In the genomic region with DNA sequence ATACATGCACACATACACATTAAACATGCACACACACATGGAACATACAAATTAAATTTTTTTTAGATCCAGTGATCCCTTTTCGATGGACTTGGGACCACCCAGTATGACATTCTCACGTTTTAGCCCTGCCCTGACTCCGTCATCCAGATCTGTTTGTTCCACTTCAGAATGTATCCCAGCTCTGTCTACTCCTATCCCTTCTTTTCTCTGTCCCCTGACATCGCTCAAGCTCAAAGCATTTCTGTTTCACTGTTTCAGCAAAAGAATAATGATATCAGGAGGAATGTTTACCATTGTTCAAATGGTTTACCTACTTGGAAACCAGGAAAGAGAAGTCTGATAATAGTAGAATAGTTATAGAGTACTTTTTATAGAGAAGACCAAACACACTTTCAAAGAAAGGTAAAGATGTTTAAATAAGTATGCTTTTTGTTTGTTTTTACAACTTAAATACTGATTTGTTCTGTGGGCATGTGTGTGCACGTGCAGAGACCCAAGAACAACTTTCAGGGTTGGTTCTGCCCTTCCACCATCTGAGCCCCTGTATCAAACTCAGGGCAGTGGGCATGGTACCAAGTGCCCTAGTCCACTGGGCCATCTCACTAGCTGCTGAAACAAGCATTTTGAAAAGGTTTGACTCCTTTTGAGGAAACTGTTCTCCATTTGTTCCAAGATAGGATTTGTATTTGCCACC, we compare ENCODE assay signal across 19 mouse cellular contexts.
DNase-seq lines count a peak whose midpoint lies in the region; ATAC-seq and TF ChIP-seq lines count a peak whose summit lies in the region.
"Had no signal": no experiment of that assay in that cellular context is flagged by ENCODE, and none has a peak within 500 bp of the region (broad histone marks: within the 10 kb centered on the region; RNA-seq: fewer than 3 reads in every experiment).

No protein-coding gene starts in this region.

- TF ChIP-seq CTCF in stomach, postnatal 0 days (IDR thresholded peaks at IDR 0.05; ENCODE audit: low read depth), result no peak

- no peak overlapping the region for H3K27ac ChIP-seq in stomach, embryonic 14.5 days (ENCODE audit: low read length)
- peak overlapping the region; percentile 72 for H3K27ac ChIP-seq in stomach, embryonic 15.5 days
- H3K27ac ChIP-seq in stomach, postnatal 0 days (replicated peaks), result peak overlapping the region; percentile 53; the same call in 1 of the 2 replicates
- H3K27ac ChIP-seq: embryonic facial prominence, embryonic 10.5 days; embryonic facial prominence, embryonic 12.5 days; forebrain, embryonic 13.5 days; forebrain, embryonic 15.5 days had no signal

- no peak overlapping the region for H3K4me2 ChIP-seq in stomach, embryonic 14.5 days (replicated peaks; ENCODE audit: low read depth, low read length)
- H3K4me2 ChIP-seq in stomach, embryonic 15.5 days, result no peak overlapping the region
- no peak overlapping the region for H3K4me2 ChIP-seq in stomach, postnatal 0 days (replicated peaks; ENCODE audit: low read depth)
- H3K4me2 ChIP-seq: embryonic facial prominence, embryonic 12.5 days; forebrain, embryonic 13.5 days; forebrain, embryonic 15.5 days had no signal

- TF ChIP-seq EP300 in stomach, postnatal 0 days (optimal IDR thresholded peaks at IDR 0.05), result no peak

- no peaks in the 10 kb centered on the region for H3K4me1 ChIP-seq in stomach, embryonic 14.5 days (ENCODE audit: control insufficient read depth, insufficient read depth, low read length)
- no peaks in the 10 kb centered on the region for H3K4me1 ChIP-seq in stomach, embryonic 15.5 days
- no peaks in the 10 kb centered on the region for H3K4me1 ChIP-seq in stomach, postnatal 0 days (replicated peaks; ENCODE audit: control insufficient read depth, insufficient read depth)
- H3K4me1 ChIP-seq: embryonic facial prominence, embryonic 12.5 days; forebrain, embryonic 13.5 days; forebrain, embryonic 15.5 days had no signal

- no peaks in the 10 kb centered on the region for H3K36me3 ChIP-seq in stomach, embryonic 14.5 days (ENCODE audit: control insufficient read depth, insufficient read depth, low read length)
- H3K36me3 ChIP-seq in stomach, embryonic 15.5 days, result no peaks in the 10 kb centered on the region
- no peaks in the 10 kb centered on the region for H3K36me3 ChIP-seq in stomach, postnatal 0 days (ENCODE audit: control insufficient read depth, insufficient read depth, low read length)
- H3K36me3 ChIP-seq: embryonic facial prominence, embryonic 10.5 days; embryonic facial prominence, embryonic 12.5 days; forebrain, embryonic 15.5 days had no signal

- H3K9me3 ChIP-seq in stomach, embryonic 14.5 days (ENCODE audit: control insufficient read depth, low read depth, low read length), result no peaks in the 10 kb centered on the region
- no peaks in the 10 kb centered on the region for H3K9me3 ChIP-seq in stomach, embryonic 15.5 days
- no peaks in the 10 kb centered on the region for H3K9me3 ChIP-seq in stomach, postnatal 0 days (ENCODE audit: control insufficient read depth, low read length)
- H3K9me3 ChIP-seq: embryonic facial prominence, embryonic 10.5 days; embryonic facial prominence, embryonic 12.5 days; forebrain, embryonic 13.5 days; forebrain, embryonic 15.5 days had no signal

- WGBS in stomach, embryonic 14.5 days, result 62% methylated on average over 5 of the region's 5 CpGs
- WGBS in stomach, embryonic 15.5 days, result 58% methylated on average over 5 of the region's 5 CpGs
- WGBS in stomach, postnatal 0 days, result 48% methylated on average over 5 of the region's 5 CpGs

- ATAC-seq in stomach, embryonic 14.5 days (ENCODE audit: insufficient number of reproducible peaks, insufficient read depth, low FRiP score, low read depth), result peak; percentile 74
- ATAC-seq in stomach, embryonic 15.5 days (ENCODE audit: insufficient read depth, low FRiP score, low read depth), result peak; percentile 81
- ATAC-seq in stomach, postnatal 0 days (ENCODE audit: low FRiP score, low TSS enrichment), result peak; percentile 53; the same call in 1 of the 2 replicates
- ATAC-seq: activated CD4-positive, CD25-positive, alpha-beta regulatory T cell, adult 4 months; forebrain, embryonic 13.5 days; forebrain, embryonic 15.5 days; forebrain, postnatal 0 days had no signal

- H3K27me3 ChIP-seq in stomach, embryonic 14.5 days (ENCODE audit: control insufficient read depth, insufficient read depth, low read length), result no peaks in the 10 kb centered on the region
- no peaks in the 10 kb centered on the region for H3K27me3 ChIP-seq in stomach, embryonic 15.5 days (replicated peaks)
- no peaks in the 10 kb centered on the region for H3K27me3 ChIP-seq in stomach, postnatal 0 days (ENCODE audit: control insufficient read depth, insufficient read depth, low read length)
- H3K27me3 ChIP-seq: embryonic facial prominence, embryonic 12.5 days; forebrain, embryonic 13.5 days; forebrain, embryonic 15.5 days had no signal

- H3K4me3 ChIP-seq in stomach, embryonic 14.5 days (ENCODE audit: low read depth, low read length), result no peak overlapping the region
- no peak overlapping the region for H3K4me3 ChIP-seq in stomach, embryonic 15.5 days (replicated peaks)
- no peak overlapping the region for H3K4me3 ChIP-seq in stomach, postnatal 0 days (ENCODE audit: low read depth, low read length)
- H3K4me3 ChIP-seq: embryonic facial prominence, embryonic 10.5 days; embryonic facial prominence, embryonic 12.5 days; forebrain, embryonic 13.5 days; forebrain, embryonic 15.5 days had no signal

- no peak overlapping the region for H3K9ac ChIP-seq in stomach, embryonic 14.5 days (replicated peaks; ENCODE audit: low read depth, low read length)
- no peak overlapping the region for H3K9ac ChIP-seq in stomach, embryonic 15.5 days
- H3K9ac ChIP-seq in stomach, postnatal 0 days (ENCODE audit: low read length), result no peak overlapping the region
- H3K9ac ChIP-seq: embryonic facial prominence, embryonic 12.5 days; forebrain, embryonic 13.5 days; forebrain, embryonic 15.5 days; forebrain, postnatal 0 days had no signal

- DNase-seq in stomach, postnatal 0 days (ENCODE audit: low spot score), result peak; percentile 49
- DNase-seq in T-cell, adult 2 months (ENCODE audit: low spot score), result no peak
- DNase-seq in frontal cortex, postnatal 10 days (ENCODE audit: low spot score in 2 of 2), result no peak
- DNase-seq: adrenal gland, adult 8-10 months; adrenal gland, postnatal 14 days; adrenal gland, postnatal 36 days; cerebellum, adult 11-12 months; cerebellum, adult 2 months; cerebellum, adult 9-10 months; cerebellum, postnatal 10 days; cerebellum, postnatal 25 days; forebrain, postnatal 0 days had no signal
